Mouse (Mus musculus) thymus, postnatal 4 days (tissue): ENCODE measurements around the gene Eya3.
A peak's percentile ranks its signal among the peaks of the same experiment; 100 is the strongest.
"Not testable (repeated sequence)": the region's sequence is repeated elsewhere in the genome, so short reads cannot be mapped to it uniquely, and the experiment has no call there.

Source experiments
- DNase-seq: peaks from one replicate; pipeline ENCODE4 v3.0.0; 2021

Eya3 gene

DNA sequence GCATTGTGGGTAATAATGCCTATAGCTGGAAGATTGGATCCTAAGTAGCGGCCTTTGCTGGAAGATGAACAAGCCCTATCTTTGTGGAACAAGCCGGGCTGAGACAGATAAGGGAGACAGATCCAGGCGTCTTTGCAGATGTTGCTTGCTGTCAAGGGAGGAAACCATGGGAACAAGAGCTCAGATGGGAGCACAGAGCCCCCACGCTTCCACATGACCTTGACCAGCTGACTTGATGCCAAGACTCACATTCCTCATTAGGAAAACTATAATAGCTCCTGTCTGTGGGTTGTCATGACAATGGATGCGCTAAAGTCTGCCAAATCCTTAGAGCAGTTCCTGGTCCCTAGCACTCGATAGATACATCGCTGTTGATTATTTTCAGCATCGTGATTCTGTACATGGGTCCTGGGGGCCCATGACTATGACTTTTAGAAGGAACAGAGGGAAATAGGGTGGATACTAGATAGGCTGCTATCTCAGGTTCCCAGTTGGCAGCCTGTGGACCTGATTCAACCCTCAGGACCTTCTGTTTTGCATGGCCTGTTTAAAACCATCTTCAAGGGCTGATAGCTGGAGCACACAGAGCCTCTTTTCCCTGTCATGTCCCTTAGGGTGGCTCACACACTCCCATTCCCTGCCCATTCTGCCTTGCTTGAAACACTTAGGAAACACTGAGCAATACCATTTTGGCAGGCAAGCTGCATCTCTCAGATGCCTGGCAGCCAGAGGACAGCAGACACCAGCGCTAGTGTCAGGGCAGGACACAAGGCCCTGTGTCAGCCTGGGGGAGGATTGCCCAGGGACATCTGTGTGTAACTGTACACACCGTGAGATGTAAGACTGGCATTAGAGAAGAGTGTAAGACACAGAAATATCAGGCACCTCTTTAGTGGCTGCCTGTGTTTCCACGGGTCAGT, 105.5 kb downstream of the Eya3 start:
- DNase-seq = no peak

DNA sequence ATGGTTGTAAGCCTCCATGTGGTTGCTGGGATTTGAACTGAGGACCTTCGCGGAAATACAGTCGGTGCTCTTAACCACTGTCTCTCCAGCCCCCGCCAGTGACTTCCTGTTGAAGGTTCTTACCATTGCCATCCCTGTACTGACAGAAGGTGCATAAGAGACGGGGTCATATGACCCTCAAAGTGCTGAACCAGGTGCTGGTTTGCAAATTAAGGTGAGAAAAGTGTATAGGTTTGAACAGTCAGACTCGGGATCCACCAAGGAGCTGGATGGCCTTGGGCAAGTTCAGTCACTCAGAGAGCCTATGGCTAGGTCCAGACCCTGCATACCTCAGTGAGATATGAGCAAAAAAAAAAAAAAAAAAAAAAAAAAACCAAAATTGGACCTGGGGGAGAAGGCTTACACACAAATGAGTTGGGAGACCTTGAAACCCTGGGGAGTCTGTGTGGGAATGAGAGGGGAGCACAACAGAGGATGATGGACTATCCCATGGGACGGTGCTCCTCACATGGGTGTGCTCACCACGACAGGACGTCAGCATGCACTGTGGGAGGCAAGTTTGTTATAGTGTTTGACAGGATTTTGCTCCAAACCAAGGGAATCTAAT, 108.2 kb downstream of the Eya3 start:
- DNase-seq = no peak

DNA sequence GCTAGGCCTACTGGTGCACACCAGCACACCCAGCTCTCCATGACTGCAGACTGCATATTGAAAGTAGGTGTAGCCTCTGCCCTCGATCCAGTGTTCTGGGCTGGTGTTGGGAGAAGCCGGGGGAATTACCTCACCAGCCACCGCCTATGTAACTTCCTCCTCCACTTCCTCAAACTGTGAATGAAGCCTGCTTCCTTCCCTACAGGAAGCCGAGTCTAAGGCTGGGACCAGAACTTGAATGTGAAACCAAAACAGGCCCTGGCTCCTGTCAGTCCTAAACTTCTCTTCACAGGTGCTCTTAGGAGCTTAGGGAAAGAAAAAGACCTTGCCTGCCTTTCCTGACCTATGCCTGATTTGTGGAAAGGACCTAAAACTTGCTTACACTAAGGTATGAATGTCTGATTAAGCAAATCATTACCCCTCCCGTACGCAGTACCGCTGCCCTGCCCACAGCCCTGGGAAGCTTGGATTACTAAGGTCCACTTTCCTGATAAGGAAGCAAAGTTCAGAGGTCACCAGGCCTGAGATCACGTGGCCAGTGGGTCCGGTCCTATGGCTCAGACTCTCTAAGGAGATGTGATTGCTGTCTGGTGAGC, 109.0 kb downstream of the Eya3 start:
- DNase-seq = peak; percentile 28

DNA sequence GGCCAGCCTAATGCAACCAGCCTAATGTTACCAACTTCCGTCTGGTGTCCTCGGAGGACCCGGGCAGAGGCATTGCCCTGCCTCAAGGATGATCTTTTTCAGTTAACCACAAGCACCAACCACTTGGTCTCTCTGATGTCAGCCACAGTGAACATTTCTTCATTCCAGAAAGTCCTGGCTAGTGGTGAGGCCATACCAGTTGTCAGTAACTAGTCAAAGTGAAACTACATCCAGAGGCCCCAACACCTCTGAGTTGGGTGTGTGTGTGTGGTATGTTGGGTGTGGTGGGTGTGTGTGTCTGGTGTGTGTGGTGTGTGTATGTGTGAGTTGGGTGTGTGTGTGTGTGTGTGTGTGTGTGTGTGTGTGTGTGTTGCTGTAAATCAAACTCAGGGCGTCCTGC, 110.0 kb downstream of the Eya3 start:
- no peak for DNase-seq

DNA sequence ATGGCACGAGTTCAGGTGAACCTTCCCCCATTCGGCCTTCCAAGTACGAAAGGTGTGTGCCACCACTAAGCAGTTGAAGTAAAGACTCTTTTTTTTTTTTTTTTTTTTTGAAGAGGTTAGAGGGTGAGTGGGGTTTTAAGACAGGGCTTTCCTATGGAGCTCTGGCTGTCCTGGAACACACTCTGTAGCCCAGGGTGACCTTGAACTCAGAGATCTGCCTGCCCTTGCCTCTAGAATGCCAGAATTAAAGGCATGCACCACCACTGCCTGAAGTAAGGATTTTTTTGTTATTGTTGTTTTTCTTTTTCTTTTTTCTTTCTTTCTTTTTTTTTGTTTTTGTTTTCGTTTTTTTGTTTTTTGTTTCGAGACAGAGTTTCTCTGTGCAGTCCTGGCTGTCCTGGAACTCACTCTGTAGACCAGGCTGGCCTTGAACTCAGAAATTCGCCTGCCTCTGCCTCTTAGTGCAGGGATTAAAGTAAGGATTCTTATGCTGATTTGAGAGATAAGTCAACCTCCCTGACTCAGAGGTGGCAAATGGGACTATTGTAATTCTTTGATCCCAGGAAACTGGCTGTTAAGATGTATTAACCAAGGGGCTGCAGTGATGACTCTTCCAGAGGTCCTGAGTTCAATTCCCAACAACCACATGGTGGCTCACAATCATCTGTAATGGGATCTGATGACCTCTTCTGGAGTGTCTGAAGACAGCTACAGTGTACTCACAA, 110.6 kb downstream of the Eya3 start:
- DNase-seq = no peak

DNA sequence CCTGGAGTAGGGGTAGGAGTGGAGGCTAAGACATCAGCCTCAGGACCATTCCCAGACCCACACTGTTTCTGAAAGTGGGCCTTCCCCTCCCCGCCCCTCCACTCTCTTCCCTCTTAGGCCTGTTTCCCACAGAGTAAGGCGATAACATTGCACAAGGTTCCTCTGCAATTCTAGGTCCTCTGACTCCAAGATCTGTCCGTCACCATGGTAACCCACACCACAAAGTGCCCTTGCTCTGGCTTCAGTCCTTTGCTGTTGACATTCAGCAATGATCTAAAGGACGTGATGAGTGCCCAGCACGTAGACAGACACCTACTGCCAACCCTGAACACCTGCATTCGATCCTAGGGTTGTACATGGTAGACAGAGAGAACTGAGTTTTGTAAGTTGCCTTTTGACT, 114.2 kb downstream of the Eya3 start:
- no peak for DNase-seq

DNA sequence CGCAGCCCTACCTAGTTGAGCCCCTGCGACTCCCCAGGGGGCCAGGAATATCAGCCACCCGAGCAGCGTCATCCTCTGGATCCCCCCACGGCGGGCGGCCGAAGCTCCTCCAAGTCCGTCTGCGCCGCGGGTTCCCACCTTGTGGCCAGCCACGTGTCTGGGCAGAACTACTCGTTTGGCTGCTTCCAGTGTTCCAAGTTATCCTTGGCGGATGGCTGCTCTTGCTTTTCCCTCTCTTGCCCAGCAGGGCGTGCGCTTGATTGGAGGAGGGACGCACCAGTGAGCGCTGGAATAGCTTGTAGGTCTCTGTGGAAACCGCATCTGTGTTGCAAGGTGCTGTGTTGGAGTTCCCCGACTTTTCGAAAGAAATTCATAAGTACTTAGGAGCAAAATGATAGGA, 118.2 kb downstream of the Eya3 start, which contains the start of gene Smpdl3b:
Smpdl3b (minus strand) TSS at position 279 of the 400 bp plus-strand sequence.
- peak; percentile 50 for DNase-seq

DNA sequence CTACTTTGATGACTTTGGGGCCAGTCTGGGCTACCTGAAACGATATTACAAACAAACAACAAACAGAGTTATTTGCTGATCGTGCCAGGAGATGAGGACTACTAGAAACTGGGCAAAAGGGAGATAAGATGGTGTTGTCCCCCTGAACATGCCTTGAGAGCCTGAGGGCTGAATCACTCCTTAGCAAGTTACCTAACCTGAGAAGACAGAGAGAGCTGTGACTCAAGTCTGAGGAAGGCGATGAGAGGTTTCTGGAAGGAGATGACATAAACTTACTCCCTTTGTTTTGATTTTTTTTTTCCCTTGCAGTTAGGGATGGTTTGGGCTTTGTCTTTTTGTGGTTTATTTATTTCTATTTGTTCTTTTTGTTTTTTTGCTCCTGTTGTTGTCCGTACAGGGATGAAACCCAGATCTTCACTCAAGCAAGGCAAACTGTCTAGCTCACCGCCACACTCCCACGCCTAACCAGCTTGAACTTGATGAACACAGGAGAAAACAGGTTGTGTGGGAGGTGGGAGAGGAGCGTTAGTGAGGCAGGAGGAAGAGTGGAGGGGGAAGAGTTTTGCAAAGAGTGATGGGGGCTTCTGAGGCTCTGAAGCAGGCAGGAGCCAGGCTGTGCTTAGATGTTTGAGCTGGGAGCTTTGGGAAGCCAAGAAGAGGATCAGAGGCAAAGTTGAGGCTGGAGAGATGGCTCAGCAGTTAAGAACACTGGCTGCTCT, 119.0 kb downstream of the Eya3 start:
- DNase-seq = no peak

DNA sequence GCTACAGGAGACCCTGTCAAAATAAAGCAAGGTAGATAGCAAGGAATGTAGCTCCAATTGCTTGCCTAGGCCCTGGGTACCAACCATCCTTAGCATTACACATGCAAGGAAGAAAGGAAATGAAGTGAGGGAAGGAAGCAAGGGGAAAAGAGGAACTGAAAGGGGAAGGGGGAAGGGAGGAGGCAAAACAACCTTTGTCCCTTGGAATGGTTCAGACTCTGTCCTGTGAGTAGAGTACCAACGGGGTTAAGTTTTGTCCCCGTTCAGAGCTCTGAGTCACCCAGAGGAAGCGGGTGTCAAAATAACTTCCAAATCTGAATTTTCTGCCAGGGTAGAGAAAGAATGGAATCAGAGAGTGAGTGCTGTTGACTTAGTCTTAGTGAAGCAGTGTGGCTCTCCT, 121.5 kb downstream of the Eya3 start:
- no peak for DNase-seq

DNA sequence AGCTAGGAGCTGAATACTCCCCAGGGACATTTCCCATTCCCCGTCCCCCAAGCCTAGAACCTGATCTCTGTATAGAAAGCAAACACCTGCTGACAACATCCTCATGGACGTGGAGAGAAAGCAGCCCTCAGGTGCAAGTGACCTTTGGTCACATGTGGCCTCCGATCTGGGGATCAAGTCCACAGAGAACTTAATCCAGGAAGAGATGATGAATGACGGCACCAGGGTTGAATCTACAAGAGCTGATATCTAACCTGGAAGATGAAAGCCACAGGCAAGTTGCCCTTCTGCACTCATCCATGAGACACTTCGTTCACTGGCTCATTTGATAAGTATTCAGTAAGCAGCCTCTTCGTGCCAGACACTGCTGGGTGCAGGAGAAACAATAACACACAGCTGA, 123.8 kb downstream of the Eya3 start:
- DNase-seq = no peak

DNA sequence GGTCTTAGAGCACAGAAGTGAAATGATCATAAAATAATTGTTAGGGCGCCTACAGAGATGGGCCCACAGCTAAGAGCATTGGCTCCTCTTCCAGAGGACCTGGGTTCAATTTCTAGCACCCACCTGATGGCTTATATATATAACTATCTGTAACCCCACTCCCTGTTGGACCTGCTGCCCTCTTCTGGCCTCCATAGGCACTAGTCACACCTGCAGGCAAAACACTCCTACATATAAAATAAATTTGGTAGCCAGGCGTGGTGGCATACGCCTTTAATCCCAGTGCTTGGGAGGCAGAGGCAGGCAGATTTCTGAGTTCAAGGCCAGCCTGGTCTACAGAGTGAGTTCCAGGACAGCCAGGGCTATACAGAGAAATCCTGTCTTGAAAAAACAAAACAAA, 124.3 kb downstream of the Eya3 start:
- DNase-seq = not testable (repeated sequence)

DNA sequence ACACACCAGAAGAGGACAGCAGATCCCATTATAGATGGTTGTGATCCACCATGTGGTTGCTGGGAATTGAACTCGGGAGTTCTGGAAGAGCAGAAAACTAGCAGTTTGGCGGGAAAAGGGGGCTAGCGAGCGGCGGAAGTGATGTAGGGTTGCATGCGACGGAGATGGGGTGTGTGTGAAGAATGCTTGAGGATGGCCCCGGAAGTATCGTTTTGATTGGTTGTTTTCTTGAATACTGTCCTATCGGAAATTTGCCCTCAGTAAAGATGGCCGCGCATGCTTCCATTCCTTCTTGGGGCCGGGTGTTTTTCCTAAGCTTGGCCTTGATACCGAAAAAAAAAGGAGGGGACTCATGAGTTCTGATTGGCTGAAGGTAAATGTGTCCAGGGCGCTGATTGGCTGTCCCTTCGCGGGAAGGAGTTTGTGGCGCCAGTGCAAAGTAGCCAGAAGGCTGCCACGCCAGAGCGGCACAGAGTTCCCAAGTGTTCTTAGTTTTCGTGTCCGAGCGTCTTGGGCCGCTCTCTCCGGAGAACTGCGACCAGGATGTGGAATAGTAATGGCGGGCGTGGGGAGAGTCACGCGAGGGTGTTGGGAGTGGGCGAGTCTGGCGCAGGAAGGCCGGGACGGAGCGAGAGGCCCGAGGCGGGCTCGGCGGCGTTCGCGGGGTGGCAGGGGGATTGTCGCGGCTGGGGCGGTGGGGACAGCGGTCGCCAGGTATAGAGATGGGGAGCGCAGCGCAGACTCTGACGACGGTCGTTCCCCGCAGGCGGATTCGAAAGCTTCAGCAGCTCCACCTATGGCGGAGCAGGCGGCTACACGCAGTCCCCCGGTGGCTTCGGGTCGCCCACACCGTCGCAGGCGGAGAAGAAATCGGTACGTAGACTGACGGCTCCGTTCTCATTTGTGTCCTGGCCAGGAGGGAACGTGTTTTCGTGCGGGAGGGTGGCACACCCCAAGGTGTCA, 129.4 kb downstream of the Eya3 start, which contains the start of gene Rpa2:
Rpa2 (plus strand) TSS at position 419 of the 963 bp plus-strand sequence.
- DNase-seq = peak; percentile 98

DNA sequence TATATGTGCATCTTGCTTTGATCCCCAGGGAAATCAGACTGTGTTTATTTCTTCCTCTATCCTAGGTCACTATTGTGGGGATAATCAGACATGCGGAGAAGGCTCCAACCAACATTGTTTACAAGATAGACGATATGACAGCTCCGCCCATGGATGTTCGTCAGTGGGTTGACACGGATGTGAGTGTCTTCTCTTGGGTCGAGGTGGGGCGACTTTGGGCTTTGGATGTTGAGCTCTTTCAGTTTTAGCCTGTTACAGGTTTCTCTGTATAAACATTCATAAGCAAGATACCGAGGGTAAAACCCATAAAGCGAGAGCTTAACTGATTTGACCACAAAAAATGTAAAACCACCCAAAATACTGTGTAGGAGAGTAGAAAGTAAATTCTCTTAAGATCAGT, 133.0 kb downstream of the Eya3 start:
- DNase-seq = no peak
